Mouse (Mus musculus) adrenal gland, adult 8-10 months (tissue): ENCODE data around the gene Pard3. TPM values are rescaled to one million over a fixed set of nuclear protein-coding genes. Genes with fewer than 3 reads are reported as not detected.

Experiments used
- DNase-seq: peaks from one replicate; pipeline ENCODE4 v3.0.0; 2022
- total RNA-seq, 4 experiments: library from RNA; stranded (reverse); gene quantifications; 2 replicates each; pipeline ENCODE4 v1.2.4; 2022

Pard3 gene
- total RNA-seq, 4 experiments from 2014 or later = 43.6 to 52.4 (median 45.8) TPM

DNA sequence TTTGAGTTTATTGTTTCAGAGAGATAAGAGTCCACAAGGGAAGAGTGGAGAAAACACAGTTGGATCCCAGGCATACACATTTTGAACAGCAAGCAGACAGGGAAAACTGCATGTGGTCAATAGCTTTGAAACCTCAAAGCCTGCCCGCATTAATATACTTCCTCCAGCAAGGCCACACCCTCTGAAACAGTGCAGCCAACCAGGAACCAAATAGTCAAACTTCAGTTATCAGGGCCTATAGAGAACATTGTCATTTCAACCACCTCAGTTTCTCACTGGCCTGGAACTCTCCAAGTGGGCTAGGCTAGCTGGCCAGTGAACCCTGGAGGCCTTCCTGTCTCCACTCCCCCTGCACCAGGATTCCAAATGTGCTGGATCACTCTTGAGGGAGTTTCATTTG is 442.6 kb downstream of the Pard3 start:
- no peak for DNase-seq

- DNase-seq = no peak
These were observed 447.6 kb downstream of the Pard3 start for GRCm38 (mm10) chr8:127511341-127511740.

- no peak for DNase-seq
These were observed 448.4 kb downstream of the Pard3 start for GRCm38 (mm10) chr8:127512001-127512573.

DNA sequence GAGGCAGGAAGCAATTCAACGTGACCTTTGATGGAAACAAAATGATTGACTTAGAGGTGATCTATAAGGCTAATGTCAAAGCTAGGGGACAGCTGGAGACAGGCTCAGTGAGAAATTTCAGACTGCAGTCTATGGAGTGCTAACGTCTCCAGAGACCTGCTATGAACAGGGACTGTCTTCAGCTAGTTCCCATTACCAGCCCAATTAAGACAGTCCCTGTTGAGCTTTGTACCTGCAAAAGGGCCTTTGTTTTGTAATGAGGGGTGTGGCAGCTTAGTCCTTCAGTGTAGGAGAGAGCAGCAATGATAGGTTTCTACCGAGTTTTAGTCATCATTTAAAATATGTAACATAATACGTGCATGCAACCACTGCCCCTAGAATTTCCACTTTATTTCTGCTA is 448.9 kb downstream of the Pard3 start:
- DNase-seq = no peak

DNA sequence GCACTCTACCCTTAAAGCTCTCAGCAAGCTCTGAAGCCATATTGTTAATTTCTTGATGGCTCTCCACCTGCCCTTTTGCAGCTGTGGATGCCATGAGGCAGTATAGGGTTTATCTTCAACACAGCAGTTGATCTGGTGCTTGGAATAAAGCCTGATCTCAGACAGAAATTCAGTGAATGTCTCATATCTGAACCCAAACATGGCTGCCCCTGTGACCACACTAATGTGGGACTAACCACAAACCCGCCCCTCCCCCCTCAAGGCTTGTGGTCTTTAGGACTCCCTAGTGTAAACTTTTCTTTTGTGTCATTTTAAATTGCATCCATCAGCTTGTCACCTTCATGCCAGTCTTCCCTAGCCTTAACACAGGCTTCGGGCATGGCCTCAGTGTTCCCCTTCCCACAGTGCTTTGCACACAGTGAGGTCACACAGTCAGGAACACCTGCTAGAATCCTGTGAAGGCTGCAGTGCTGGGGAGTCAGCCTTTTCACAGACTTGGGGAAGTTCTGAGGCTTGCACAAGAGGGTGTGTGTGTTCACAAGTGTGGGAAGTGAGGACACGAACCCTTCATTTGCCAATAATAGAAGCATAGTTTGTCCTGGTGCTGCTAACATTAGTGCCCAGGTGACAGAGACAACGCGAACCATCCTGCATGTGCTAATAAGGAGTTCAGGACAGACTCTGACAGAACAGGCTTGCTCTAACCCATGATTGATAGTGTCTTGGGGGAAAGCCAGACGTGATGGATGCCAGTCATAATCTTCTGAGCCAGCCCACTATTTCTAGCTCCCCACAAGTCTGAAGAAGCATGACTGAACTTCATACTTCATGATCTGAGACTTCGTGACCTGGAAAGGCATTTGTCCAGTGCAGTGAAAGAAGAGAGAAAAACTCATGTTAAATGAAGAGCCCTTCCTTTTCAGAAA is 451.4 kb downstream of the Pard3 start:
- no peak for DNase-seq

DNA sequence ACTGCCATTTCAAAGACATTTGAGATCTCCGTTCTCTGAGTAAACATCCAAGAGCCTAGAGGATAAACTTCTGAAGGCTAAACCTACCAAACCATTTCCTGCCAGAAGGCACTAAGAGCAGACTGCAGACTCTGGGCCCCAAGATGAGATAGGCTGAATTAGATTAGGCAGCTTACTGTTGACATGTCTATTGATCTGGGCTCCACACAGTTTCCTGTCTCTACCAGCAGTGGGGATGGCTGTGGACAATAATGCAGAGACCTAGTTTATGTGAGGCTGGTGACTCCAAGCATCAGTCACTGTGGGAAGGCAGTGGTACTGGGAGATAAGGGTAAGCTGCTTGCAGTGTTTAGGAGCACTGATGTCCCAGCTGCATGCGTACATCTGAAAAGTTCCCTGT is 452.4 kb downstream of the Pard3 start:
- no peak for DNase-seq

GRCm38 (mm10) chr8:127525673-127526072 is 462.0 kb downstream of the Pard3 start:
- no peak for DNase-seq

- no peak for DNase-seq
These were observed 464.6 kb downstream of the Pard3 start for GRCm38 (mm10) chr8:127528315-127528714.

DNA sequence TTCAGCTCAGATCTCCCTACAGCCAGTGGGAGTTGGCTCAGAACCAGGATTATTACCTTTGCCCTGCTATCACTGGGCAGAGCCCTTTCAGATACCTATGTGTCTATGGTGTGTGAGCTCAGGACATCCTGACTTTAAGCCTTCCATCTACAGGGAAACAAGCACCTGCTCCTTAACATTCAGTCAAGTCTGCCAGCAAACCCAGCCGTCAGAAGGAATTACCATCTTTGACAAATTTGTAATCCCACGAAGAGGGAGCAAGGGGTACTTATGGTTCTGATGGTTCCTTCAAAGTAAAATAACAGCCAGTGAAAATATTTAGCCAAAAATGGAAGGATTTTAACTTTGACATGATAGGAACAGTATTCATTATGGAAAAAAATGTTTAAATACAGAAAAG is 466.1 kb downstream of the Pard3 start:
- no peak for DNase-seq

GRCm38 (mm10) chr8:127531866-127532265 is 468.2 kb downstream of the Pard3 start:
- DNase-seq = no peak

- DNase-seq = no peak
These were observed 471.1 kb downstream of the Pard3 start for GRCm38 (mm10) chr8:127534789-127535188.

DNA sequence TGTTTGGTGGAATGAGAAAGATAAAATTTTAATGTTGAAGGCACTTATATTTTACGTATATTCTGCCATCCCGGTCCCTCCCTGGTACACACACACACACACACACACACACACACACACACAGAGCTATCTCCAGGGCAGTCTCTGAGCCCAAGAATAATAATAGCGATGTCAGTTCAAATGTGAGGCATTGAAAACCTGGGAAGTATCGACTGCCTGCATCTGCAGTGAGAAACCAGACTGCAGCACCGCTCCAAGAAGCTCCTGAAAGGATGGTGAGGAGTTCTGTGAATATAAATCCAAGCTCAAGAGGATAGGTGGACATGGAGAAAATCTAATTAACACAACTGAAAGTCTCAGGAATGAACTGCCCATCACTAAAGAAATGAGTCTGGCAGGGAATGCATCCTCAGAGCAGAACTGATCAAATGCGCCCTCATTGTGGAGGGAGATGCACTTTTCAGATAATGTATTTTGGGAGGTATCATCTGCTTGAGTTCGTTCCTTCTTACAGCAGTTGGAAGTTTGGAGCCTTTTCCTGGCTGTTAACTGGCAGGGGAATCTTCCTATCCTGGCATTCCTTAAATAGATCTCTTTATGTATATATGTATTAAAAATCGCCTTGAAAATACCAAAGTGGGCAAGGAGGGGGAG is 471.6 kb downstream of the Pard3 start:
- no peak for DNase-seq

GRCm38 (mm10) chr8:127535846-127536220 is 472.1 kb downstream of the Pard3 start:
- DNase-seq = no peak

DNA sequence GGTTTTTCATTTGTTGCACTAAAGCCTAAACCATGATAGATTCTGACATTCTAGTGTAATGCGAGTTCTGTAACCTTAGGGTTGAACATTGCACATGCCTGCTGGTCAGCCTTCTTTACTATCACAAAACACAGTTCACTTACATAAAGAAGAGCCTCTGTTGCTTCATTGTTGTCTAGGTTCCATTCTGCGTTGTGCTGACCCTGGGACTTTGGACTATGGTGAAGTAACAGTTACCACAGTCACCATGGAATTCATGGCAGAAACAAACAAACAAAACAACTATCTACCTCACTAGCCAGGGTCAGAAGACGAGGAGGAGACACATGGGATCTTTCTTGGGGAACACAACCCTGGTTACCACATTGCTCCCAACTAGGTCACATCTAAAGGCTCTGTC is 476.1 kb downstream of the Pard3 start:
- DNase-seq = no peak

DNA sequence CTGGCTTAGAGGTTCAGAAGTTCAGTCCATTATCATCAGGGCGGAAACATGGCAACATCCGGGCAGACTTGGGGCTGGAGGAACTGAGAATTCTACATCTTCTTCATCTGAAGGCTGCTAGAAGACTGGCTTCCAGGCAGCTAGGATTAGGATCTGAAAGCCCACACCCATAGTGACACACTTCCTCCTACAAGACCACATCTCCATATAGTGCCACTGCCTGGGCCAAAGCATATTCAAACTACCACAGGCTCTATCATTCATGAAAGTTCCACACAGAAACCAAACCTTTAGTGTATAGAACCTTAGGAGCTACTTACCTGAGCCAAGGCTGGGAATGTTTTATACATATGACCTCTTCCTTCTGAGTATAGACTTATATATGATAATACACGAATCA is 476.6 kb downstream of the Pard3 start:
- no peak for DNase-seq

- DNase-seq = no peak
These were observed 478.5 kb downstream of the Pard3 start for GRCm38 (mm10) chr8:127542162-127542561.

GRCm38 (mm10) chr8:127543676-127544075 is 480.0 kb downstream of the Pard3 start:
- DNase-seq = no peak

GRCm38 (mm10) chr8:127546161-127546560 is 482.5 kb downstream of the Pard3 start:
- DNase-seq = no peak

DNA sequence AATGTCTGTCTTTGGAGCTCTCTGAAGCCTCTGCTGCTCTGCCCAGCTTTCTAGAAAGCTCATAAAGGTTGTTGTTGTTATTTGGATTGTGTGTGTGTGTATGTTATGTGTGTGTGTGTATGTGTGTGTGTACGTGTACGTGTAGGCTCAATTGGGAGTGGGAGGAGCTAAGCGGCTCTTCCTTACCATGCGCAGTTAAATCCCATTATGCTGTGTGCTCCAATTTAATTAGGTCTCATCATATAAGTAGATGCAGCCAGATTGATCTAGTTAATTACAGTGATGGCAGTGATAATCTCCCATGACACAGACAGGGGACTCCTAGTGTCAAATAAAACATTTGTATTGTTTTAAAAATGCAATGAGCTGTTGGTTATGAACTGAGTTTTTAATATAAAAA is 487.2 kb downstream of the Pard3 start:
- DNase-seq = no peak

DNA sequence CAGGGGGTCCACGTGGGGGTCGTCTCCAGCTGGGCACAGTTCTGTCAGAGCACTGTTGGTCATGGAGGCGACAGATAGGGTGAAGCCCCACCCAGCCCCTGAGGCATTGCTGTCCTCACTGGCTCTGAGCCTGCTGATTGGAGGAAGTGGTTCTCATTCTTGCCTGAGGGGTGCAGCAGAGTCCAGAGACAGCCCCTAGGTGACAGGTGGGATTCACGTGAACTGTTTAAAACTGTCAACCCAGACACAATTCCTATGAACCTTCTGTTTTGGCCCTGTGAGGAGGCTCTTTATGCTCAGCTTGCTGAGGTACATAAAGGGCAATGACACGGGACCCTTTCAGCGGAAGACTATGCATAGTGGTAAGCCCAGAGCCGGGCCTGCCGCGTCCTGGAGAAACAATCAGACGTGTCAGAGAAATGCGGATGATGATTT is 488.5 kb downstream of the Pard3 start:
- DNase-seq = no peak

GRCm38 (mm10) chr8:127552836-127553235 is 489.1 kb downstream of the Pard3 start:
- no peak for DNase-seq

DNA sequence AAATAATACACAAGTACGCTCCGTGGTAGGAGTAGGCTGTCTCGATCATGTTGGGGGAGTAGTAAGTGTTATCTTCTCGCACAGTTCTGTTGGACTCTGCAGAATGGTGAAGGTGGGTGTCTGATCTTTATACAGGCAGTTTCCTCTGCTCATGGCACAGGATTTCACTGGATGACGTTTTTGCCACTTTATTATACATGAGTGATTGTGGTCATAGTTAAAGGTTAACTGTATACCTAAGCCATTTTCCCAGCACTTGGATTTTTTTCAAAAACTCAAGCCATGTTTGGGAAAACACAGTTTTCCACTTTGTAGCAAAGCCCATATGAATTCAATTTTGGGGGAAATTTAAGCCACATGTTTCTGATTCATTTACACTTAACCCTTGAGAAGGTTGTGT is 489.9 kb downstream of the Pard3 start:
- DNase-seq = no peak

DNA sequence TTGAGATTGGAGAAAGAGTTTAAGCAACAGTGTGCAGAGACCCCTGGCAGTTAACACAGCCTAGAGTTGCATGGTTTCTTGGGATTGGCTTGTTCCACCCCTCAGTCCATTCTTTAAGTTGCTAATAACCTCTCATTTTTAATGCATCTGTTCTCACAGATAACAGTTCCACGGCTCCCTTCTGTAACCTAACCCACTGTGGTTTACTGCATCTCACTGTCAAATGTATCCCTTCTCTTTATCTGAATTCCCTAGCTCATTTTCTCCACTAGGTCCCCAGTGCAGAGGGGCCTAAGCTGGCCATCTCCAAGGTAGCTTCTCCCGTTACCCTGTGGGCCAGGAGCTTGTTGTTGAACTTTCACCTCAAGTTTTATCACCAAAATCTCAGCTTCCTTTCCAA is 492.1 kb downstream of the Pard3 start:
- no peak for DNase-seq

DNA sequence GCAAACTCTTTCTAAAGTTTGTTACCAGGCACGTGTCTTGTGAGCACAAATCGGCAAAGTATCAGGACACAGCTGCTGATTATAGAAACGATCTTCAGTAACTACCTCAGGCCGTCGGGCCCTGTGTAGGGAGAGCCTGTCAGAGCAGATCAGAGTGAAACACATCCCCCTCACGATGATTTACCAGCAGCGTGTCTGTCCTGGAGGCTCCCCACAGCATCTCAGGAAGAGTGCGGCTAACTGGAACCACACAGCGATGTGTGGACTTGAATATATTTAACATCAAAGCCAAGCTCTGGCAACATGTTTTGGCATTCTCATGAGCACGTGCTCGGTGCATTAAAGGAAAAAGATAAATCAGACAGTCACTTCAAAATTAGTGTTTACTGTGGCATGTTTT is 493.3 kb downstream of the Pard3 start:
- no peak for DNase-seq
